Mouse (Mus musculus): ENCODE results near the gene Tmem59l. TPM values are rescaled to one million over a fixed set of nuclear protein-coding genes. Genes with fewer than 3 reads are reported as not detected.
A peak's percentile ranks its signal among the peaks of the same experiment; 100 is the strongest.

Tmem59l gene
- polyA plus RNA-seq, 1 experiment from 2014 or later = 20.7 TPM

- DNase-seq (ENCODE audit: low spot score) (no peak), ATAC-seq (ENCODE audit: insufficient read depth, low FRiP score, low TSS enrichment) (no peak)
- peaks cover 65% of the 10 kb centered on the region for H3K27me3 ChIP-seq (ENCODE audit: control insufficient read depth, insufficient read depth, low read length)
- 60% methylated on average over 7 of the region's 7 CpGs for WGBS
- H3K4me2 ChIP-seq (ENCODE audit: low read depth) = no peak overlapping the region
- H3K36me3 ChIP-seq (ENCODE audit: control insufficient read depth, insufficient read depth, low read length) = no peaks in the 10 kb centered on the region
- peaks cover 22% of the 10 kb centered on the region for H3K4me1 ChIP-seq (ENCODE audit: control insufficient read depth, insufficient read depth, low read length)
- no peak overlapping the region for H3K4me3 ChIP-seq (ENCODE audit: low read depth, low read length)
- H3K9ac ChIP-seq (ENCODE audit: low read length) = no peak overlapping the region
- no peaks in the 10 kb centered on the region for H3K9me3 ChIP-seq (ENCODE audit: control insufficient read depth, low read length)
- no peak overlapping the region for H3K27ac ChIP-seq (ENCODE audit: low read depth, low read length)
Observed at GRCm38 (mm10) chr8:70486191-70486681, 922 bp downstream of the Tmem59l start.

GRCm38 (mm10) chr8:70482943-70483342 lies 4.2 kb downstream of the Tmem59l start:
- no peaks in the 10 kb centered on the region for H3K9me3 ChIP-seq (ENCODE audit: control insufficient read depth, low read length)
- H3K27me3 ChIP-seq (ENCODE audit: control insufficient read depth, insufficient read depth, low read length) = peaks cover 32% of the 10 kb centered on the region
- DNase-seq (ENCODE audit: low spot score) (no peak), ATAC-seq (ENCODE audit: insufficient read depth, low FRiP score, low TSS enrichment) (no peak)
- H3K36me3 ChIP-seq (ENCODE audit: control insufficient read depth, insufficient read depth, low read length) = no peaks in the 10 kb centered on the region
- H3K4me3 ChIP-seq (ENCODE audit: low read depth, low read length) = no peak overlapping the region
- H3K4me1 ChIP-seq (ENCODE audit: control insufficient read depth, insufficient read depth, low read length) = peaks cover 3% of the 10 kb centered on the region; the same call in 1 of the 2 replicates
- no peak overlapping the region for H3K9ac ChIP-seq (ENCODE audit: low read length)
- no peak overlapping the region for H3K4me2 ChIP-seq (ENCODE audit: low read depth)
- no peak overlapping the region for H3K27ac ChIP-seq (ENCODE audit: low read depth, low read length)
- 72% methylated on average over 2 of the region's 2 CpGs for WGBS

GRCm38 (mm10) chr8:70481908-70482307 lies 5.2 kb downstream of the Tmem59l start:
- H3K4me3 ChIP-seq (ENCODE audit: low read depth, low read length) = no peak overlapping the region

GRCm38 (mm10) chr8:70477269-70477982 lies 9.7 kb downstream of the Tmem59l start:
- DNase-seq (ENCODE audit: low spot score) (no peak), ATAC-seq (ENCODE audit: insufficient read depth, low FRiP score, low TSS enrichment) (peak; percentile 8)
- H3K4me3 ChIP-seq (ENCODE audit: low read depth, low read length) = peak overlapping the region; percentile 84
- no peaks in the 10 kb centered on the region for H3K36me3 ChIP-seq (ENCODE audit: control insufficient read depth, insufficient read depth, low read length)
- WGBS = 2% methylated on average over 21 of the region's 21 CpGs
- H3K9ac ChIP-seq (ENCODE audit: low read length) = no peak overlapping the region
- H3K27me3 ChIP-seq (ENCODE audit: control insufficient read depth, insufficient read depth, low read length) = no peaks in the 10 kb centered on the region
- peak overlapping the region; percentile 82 for H3K4me2 ChIP-seq (ENCODE audit: low read depth)
- H3K27ac ChIP-seq (ENCODE audit: low read depth, low read length) = no peak overlapping the region
- no peaks in the 10 kb centered on the region for H3K9me3 ChIP-seq (ENCODE audit: control insufficient read depth, low read length)
- H3K4me1 ChIP-seq (ENCODE audit: control insufficient read depth, insufficient read depth, low read length) = peaks cover 7% of the 10 kb centered on the region; the same call in 1 of the 2 replicates

More at GRCm38 (mm10) chr8:70481908-70482307, 5.2 kb downstream of the Tmem59l start:
- Histone ChIP-seq H3K9ac (ENCODE audit: low read length) (no peak overlapping the region), H3K27me3 (ENCODE audit: control insufficient read depth, insufficient read depth, low read length) (peaks cover 25% of the 10 kb centered on the region), H3K9me3 (ENCODE audit: control insufficient read depth, low read length) (no peaks in the 10 kb centered on the region), H3K4me1 (ENCODE audit: control insufficient read depth, insufficient read depth, low read length) (peaks cover 2% of the 10 kb centered on the region; the same call in 1 of the 2 replicates), H3K36me3 (ENCODE audit: control insufficient read depth, insufficient read depth, low read length) (no peaks in the 10 kb centered on the region), H3K4me2 (ENCODE audit: low read depth) (no peak overlapping the region), H3K27ac (ENCODE audit: low read depth, low read length) (no peak overlapping the region)
- no peak for DNase-seq (ENCODE audit: low spot score)
- no peak for ATAC-seq (ENCODE audit: insufficient read depth, low FRiP score, low TSS enrichment)
- WGBS = 87% methylated on average over 3 of the region's 3 CpGs

GRCm38 (mm10) chr8:70476333-70477268 lies 10.6 kb downstream of the Tmem59l start, which contains the start of gene Klhl26:
Gene Klhl26, minus strand, starts transcription at chr8:70476968.
- Histone ChIP-seq H3K4me2 (ENCODE audit: low read depth) (peak within 1 kb of the TSS; percentile 82), H3K36me3 (ENCODE audit: control insufficient read depth, insufficient read depth, low read length) (no peaks in the 10 kb centered on the region), H3K4me3 (ENCODE audit: low read depth, low read length) (peak within 1 kb of the TSS; percentile 84), H3K9me3 (ENCODE audit: control insufficient read depth, low read length) (no peaks in the 10 kb centered on the region), H3K27me3 (ENCODE audit: control insufficient read depth, insufficient read depth, low read length) (no peaks in the 10 kb centered on the region), H3K27ac (ENCODE audit: low read depth, low read length) (peak within 1 kb of the TSS; percentile 23; the same call in 1 of the 2 replicates), H3K4me1 (ENCODE audit: control insufficient read depth, insufficient read depth, low read length) (peaks cover 7% of the 10 kb centered on the region; the same call in 1 of the 2 replicates), H3K9ac (ENCODE audit: low read length) (peak within 1 kb of the TSS; percentile 89)
- ATAC-seq (ENCODE audit: insufficient read depth, low FRiP score, low TSS enrichment) = peak; percentile 86
- peak; percentile 94 for DNase-seq (ENCODE audit: low spot score)
- under 1% methylated on average over 53 of the region's 53 CpGs for WGBS

GRCm38 (mm10) chr8:70471856-70472255 lies 15.3 kb downstream of the Tmem59l start:
- no peaks in the 10 kb centered on the region for H3K9me3 ChIP-seq (ENCODE audit: control insufficient read depth, low read length)
- ATAC-seq (ENCODE audit: insufficient read depth, low FRiP score, low TSS enrichment) = no peak
- peaks cover 15% of the 10 kb centered on the region; the same call in 1 of the 2 replicates for H3K4me1 ChIP-seq (ENCODE audit: control insufficient read depth, insufficient read depth, low read length)
- H3K36me3 ChIP-seq (ENCODE audit: control insufficient read depth, insufficient read depth, low read length) = no peaks in the 10 kb centered on the region
- H3K27ac ChIP-seq (ENCODE audit: low read depth, low read length) = no peak overlapping the region
- no peak overlapping the region for H3K4me2 ChIP-seq (ENCODE audit: low read depth)
- H3K4me3 ChIP-seq (ENCODE audit: low read depth, low read length) = no peak overlapping the region
- H3K27me3 ChIP-seq (ENCODE audit: control insufficient read depth, insufficient read depth, low read length) = no peaks in the 10 kb centered on the region
- no peak for DNase-seq (ENCODE audit: low spot score)
- WGBS = 96% methylated on average over 7 of the region's 7 CpGs
- no peak overlapping the region for H3K9ac ChIP-seq (ENCODE audit: low read length)

- H3K27me3 ChIP-seq (ENCODE audit: control insufficient read depth, insufficient read depth, low read length) = no peaks in the 10 kb centered on the region
- H3K4me2 ChIP-seq (ENCODE audit: low read depth) = no peak overlapping the region
- no peak overlapping the region for H3K9ac ChIP-seq (ENCODE audit: low read length)
- H3K4me3 ChIP-seq (ENCODE audit: low read depth, low read length) = no peak overlapping the region
- 61% methylated on average over 2 of the region's 2 CpGs for WGBS
- no peaks in the 10 kb centered on the region for H3K36me3 ChIP-seq (ENCODE audit: control insufficient read depth, insufficient read depth, low read length)
- H3K27ac ChIP-seq (ENCODE audit: low read depth, low read length) = no peak overlapping the region
- no peaks in the 10 kb centered on the region for H3K9me3 ChIP-seq (ENCODE audit: control insufficient read depth, low read length)
- 0 out of 2 replicates have a peak, but pooled peaks cover 8% of the 10 kb centered on the region for H3K4me1 ChIP-seq (ENCODE audit: control insufficient read depth, insufficient read depth, low read length)
- DNase-seq (ENCODE audit: low spot score) = no peak
- ATAC-seq (ENCODE audit: insufficient read depth, low FRiP score, low TSS enrichment) = no peak
Observed at GRCm38 (mm10) chr8:70469938-70470337, 17.2 kb downstream of the Tmem59l start.

GRCm38 (mm10) chr8:70469295-70469916 lies 17.8 kb downstream of the Tmem59l start:
- no peaks in the 10 kb centered on the region for H3K36me3 ChIP-seq (ENCODE audit: control insufficient read depth, insufficient read depth, low read length)
- no peak for ATAC-seq (ENCODE audit: insufficient read depth, low FRiP score, low TSS enrichment)
- DNase-seq (ENCODE audit: low spot score) = no peak
- no peak overlapping the region for H3K4me3 ChIP-seq (ENCODE audit: low read depth, low read length)
- no peaks in the 10 kb centered on the region for H3K27me3 ChIP-seq (ENCODE audit: control insufficient read depth, insufficient read depth, low read length)
- no peak overlapping the region for H3K4me2 ChIP-seq (ENCODE audit: low read depth)
- H3K4me1 ChIP-seq (ENCODE audit: control insufficient read depth, insufficient read depth, low read length) = 0 out of 2 replicates have a peak, but pooled peaks cover 8% of the 10 kb centered on the region
- no peaks in the 10 kb centered on the region for H3K9me3 ChIP-seq (ENCODE audit: control insufficient read depth, low read length)
- no peak overlapping the region for H3K27ac ChIP-seq (ENCODE audit: low read depth, low read length)
- 65% methylated on average over 10 of the region's 10 CpGs for WGBS
- H3K9ac ChIP-seq (ENCODE audit: low read length) = no peak overlapping the region

Data from neural tube, embryonic 11.5 days (tissue).